Mouse (Mus musculus): ENCODE measurements around the gene Chic2. TPM values are rescaled to one million over a fixed set of nuclear protein-coding genes. Genes with fewer than 3 reads are reported as not detected.

Gene Chic2
- polyA plus RNA-seq, 1 experiment from 2014 or later = 14.4 TPM

DNA sequence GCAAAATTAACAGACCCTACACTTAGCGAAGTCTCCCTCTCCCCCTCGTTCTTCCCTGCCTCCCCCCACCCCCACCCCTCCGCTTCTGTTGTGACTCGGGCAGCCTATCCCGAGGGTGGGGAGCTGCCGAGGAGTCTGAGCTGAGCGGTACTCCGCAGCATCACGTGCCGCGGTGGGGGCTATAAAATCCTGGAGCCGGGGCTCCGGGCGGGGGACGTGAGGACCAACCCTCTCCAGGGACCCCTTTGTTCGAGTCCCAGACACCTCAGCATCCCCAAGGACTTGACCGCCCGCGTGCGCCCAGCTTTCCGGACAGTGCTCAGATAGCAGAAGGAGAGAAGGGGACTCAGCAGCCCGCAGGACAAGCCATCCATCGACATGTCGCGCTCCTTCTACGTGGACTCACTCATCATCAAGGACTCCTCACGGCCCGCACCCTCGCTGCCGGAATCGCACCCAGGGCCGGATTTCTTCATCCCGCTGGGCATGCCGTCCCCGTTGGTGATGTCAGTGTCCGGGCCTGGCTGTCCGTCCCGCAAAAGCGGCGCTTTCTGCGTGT, 30.9 kb upstream of the Chic2 start, which contains the start of gene Gsx2:
Gene Gsx2 (plus strand): TSS at position 219 of the 559 bp plus-strand sequence.
- Histone ChIP-seq H3K27me3 (peaks cover 100% of the 10 kb centered on the region), H3K4me3 (replicated peaks) (no peak within 1 kb of the TSS)

DNA sequence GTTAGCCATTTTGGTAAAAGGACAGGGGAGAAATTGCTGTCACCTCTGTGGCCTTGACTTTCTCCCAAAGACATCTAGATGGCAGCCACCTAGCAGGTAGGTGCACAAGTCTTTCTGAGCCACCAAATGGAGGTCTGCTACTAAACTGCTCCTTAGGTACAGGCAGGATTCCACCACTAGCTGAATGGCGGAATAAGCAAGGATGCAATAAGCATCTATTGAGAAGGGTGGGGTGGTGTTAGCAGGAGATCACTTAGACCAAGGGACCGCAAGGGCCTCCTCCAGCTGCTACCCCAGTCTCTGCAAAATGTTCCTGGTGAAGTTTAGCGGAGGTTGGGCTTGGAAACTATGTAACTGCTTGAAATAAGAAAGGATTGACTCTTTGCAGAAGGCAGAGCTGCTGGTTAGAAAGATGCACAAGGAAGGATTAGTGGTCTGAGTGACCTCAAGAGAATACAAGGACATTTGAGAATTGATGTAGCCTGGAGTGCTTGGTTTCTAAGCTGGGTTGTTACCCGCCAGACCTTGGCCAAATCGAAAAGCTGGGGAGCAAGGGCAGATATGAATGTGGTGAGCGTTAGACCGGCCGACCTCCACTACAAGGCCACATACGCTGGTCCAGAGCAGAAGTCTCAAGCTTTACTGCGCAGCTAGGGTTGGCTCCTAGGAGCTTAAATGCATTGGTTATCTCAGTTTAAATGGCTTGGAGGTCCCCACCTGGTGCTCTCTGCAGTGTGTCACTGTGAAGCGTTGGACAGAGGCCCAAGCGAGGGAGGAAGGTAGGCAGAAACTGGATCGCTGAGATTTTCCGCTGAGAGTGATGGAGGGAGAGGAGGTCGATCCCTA, 30.2 kb upstream of the Chic2 start:
- Histone ChIP-seq H3K9ac (no peak overlapping the region), H3K4me1 (replicated peaks) (no peaks in the 10 kb centered on the region), H3K4me2 (no peak overlapping the region), H3K4me3 (replicated peaks) (no peak overlapping the region), H3K36me3 (replicated peaks) (no peaks in the 10 kb centered on the region), H3K27me3 (peaks cover 100% of the 10 kb centered on the region), H3K27ac (replicated peaks) (no peak overlapping the region), H3K9me3 (replicated peaks) (no peaks in the 10 kb centered on the region)
- no peak for ATAC-seq (ENCODE audit: insufficient read depth)
- 4% methylated on average over 15 of the region's 15 CpGs for WGBS (ENCODE audit: insufficient replicate concordance)

More for the DNA sequence above, 30.9 kb upstream of the Chic2 start, which contains the start of gene Gsx2:
- no peaks in the 10 kb centered on the region for H3K9me3 ChIP-seq (replicated peaks)
- ATAC-seq (ENCODE audit: insufficient read depth) = no peak
- WGBS (ENCODE audit: insufficient replicate concordance) = 2% methylated on average over 41 of the region's 41 CpGs
- no peaks in the 10 kb centered on the region for H3K36me3 ChIP-seq (replicated peaks)
- no peaks in the 10 kb centered on the region for H3K4me1 ChIP-seq (replicated peaks)
- H3K4me2 ChIP-seq = no peak within 1 kb of the TSS
- no peak within 1 kb of the TSS for H3K9ac ChIP-seq
- no peak within 1 kb of the TSS for H3K27ac ChIP-seq (replicated peaks)

DNA sequence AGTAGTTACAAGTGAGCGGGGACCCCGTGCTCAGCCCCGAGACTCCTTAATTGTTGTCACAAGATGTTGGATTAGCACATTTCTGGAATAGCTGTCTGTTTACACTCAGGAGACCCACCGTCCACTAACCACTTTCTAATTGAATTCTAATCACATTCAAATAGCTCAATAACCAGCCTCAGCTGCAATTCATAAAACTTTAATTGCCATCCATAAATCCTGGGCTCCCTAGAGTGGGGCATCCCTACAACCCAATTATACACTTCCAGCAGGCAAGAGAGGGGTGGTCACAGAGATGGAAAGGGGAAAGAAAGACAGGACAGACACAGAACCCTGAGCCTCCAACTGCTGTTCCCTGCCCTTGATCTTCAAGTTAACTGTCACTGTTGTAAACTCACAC, 29.6 kb upstream of the Chic2 start:
- peaks cover 100% of the 10 kb centered on the region for H3K27me3 ChIP-seq
- no peak for ATAC-seq (ENCODE audit: insufficient read depth)
- 8% methylated on average over 4 of the region's 4 CpGs for WGBS (ENCODE audit: insufficient replicate concordance)

DNA sequence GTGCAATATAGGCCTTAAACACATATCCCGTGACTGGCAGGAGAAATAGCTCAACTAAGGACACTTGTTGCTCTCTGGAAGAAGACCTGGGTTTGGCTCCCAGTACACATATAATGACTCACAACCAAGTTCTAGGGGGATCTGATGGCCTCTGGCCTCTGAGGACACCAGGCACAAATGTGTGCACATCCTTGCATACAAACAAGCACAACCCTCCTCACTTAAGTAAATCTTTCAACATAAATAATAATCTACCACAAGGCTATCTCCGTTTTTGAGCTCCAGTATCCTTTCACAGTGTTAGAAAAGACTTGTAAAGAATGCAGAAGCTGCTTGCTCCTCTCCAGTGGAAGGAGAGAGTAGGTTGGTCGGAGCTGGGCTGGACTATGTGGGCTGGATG, 29.1 kb upstream of the Chic2 start:
- Histone ChIP-seq H3K9ac (no peak overlapping the region), H3K27ac (replicated peaks) (no peak overlapping the region), H3K9me3 (replicated peaks) (no peaks in the 10 kb centered on the region), H3K36me3 (replicated peaks) (no peaks in the 10 kb centered on the region), H3K4me2 (no peak overlapping the region), H3K27me3 (peaks cover 100% of the 10 kb centered on the region), H3K4me1 (replicated peaks) (no peaks in the 10 kb centered on the region), H3K4me3 (replicated peaks) (no peak overlapping the region)
- ATAC-seq (ENCODE audit: insufficient read depth) = no peak
- 11% methylated on average over 3 of the region's 3 CpGs for WGBS (ENCODE audit: insufficient replicate concordance)

More for the DNA sequence above, 29.6 kb upstream of the Chic2 start:
- Histone ChIP-seq H3K4me2 (no peak overlapping the region), H3K36me3 (replicated peaks) (no peaks in the 10 kb centered on the region), H3K9me3 (replicated peaks) (no peaks in the 10 kb centered on the region), H3K4me3 (replicated peaks) (no peak overlapping the region), H3K4me1 (replicated peaks) (no peaks in the 10 kb centered on the region), H3K27ac (replicated peaks) (no peak overlapping the region), H3K9ac (no peak overlapping the region)

DNA sequence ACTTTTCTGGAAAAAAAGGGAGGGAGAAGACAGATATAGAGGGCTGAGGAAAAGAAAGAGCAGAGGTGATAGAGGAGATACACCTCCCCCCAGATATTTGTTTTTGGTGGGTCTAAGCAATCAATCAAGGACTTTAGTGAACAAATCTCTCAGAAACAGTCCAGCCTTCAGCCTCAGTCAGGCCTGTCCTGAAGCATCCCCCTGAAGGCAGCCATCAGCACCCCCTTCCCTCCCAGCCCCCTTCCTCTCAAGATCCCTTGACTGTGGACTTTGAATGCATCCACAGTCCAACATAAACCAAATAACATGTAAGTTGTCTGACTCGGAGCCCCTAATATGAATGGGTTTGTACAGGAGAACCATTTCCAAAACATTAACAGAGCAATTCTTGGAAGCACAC, 28.6 kb upstream of the Chic2 start:
- 13% methylated on average over 1 of the region's 1 CpGs for WGBS (ENCODE audit: insufficient replicate concordance)
- Histone ChIP-seq H3K9ac (no peak overlapping the region), H3K4me2 (no peak overlapping the region), H3K4me1 (replicated peaks) (no peaks in the 10 kb centered on the region), H3K27ac (replicated peaks) (no peak overlapping the region), H3K36me3 (replicated peaks) (no peaks in the 10 kb centered on the region), H3K9me3 (replicated peaks) (no peaks in the 10 kb centered on the region), H3K27me3 (peaks cover 100% of the 10 kb centered on the region), H3K4me3 (replicated peaks) (no peak overlapping the region)
- ATAC-seq (ENCODE audit: insufficient read depth) = no peak

DNA sequence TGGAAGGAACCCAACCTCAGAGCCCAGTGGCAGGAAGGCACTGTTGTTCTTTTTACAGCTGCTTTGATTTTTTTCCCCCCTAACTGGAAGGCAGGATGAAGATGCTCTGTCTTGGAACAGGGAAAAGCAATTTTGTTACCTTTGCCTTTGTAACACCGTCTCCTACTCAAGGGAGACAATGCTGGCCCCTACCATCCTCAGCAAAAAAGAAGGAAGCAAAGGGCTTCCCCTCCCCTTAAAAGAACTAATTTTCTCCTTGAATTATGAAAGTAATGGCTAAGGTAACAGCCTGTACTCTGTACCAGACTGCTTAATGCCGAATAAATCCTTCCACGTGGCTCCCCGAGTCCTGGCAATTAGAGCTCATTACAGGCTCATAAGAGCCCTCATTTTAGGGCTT, 28.0 kb upstream of the Chic2 start:
- no peak overlapping the region for H3K27ac ChIP-seq (replicated peaks)
- H3K4me3 ChIP-seq (replicated peaks) = no peak overlapping the region
- H3K9ac ChIP-seq = no peak overlapping the region
- WGBS (ENCODE audit: insufficient replicate concordance) = 4% methylated on average over 4 of the region's 4 CpGs
- no peak for ATAC-seq (ENCODE audit: insufficient read depth)
- H3K4me1 ChIP-seq (replicated peaks) = peaks cover 3% of the 10 kb centered on the region; the same call in 1 of the 2 replicates
- peaks cover 100% of the 10 kb centered on the region for H3K27me3 ChIP-seq
- H3K36me3 ChIP-seq (replicated peaks) = no peaks in the 10 kb centered on the region
- H3K9me3 ChIP-seq (replicated peaks) = no peaks in the 10 kb centered on the region
- no peak overlapping the region for H3K4me2 ChIP-seq

DNA sequence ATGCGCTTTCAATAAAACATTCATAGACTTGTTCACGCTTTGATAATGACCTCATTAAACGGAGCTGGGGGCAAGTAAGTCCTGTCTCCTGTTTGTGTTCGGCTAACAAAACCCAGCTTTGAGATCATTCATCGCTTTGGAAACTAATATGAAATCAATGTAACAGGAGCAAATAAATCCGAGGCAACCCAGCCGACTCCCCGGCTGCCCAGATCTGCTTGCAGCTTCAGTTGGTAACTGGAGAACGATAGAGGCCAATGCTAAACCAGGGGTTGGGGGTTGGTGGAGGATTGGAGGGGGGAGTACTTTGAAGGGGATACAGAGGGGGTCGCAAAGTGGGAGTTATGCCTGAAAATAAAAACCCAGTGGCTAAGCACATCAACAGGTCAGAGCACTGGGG, 27.4 kb upstream of the Chic2 start:
- H3K36me3 ChIP-seq (replicated peaks) = no peaks in the 10 kb centered on the region
- H3K4me2 ChIP-seq = no peak overlapping the region
- ATAC-seq (ENCODE audit: insufficient read depth) = no peak
- no peak overlapping the region for H3K4me3 ChIP-seq (replicated peaks)
- H3K9ac ChIP-seq = no peak overlapping the region
- no peak overlapping the region for H3K27ac ChIP-seq (replicated peaks)
- H3K4me1 ChIP-seq (replicated peaks) = peaks cover 6% of the 10 kb centered on the region; the same call in 1 of the 2 replicates
- H3K9me3 ChIP-seq (replicated peaks) = no peaks in the 10 kb centered on the region
- 5% methylated on average over 10 of the region's 10 CpGs for WGBS (ENCODE audit: insufficient replicate concordance)
- peaks cover 100% of the 10 kb centered on the region for H3K27me3 ChIP-seq

DNA sequence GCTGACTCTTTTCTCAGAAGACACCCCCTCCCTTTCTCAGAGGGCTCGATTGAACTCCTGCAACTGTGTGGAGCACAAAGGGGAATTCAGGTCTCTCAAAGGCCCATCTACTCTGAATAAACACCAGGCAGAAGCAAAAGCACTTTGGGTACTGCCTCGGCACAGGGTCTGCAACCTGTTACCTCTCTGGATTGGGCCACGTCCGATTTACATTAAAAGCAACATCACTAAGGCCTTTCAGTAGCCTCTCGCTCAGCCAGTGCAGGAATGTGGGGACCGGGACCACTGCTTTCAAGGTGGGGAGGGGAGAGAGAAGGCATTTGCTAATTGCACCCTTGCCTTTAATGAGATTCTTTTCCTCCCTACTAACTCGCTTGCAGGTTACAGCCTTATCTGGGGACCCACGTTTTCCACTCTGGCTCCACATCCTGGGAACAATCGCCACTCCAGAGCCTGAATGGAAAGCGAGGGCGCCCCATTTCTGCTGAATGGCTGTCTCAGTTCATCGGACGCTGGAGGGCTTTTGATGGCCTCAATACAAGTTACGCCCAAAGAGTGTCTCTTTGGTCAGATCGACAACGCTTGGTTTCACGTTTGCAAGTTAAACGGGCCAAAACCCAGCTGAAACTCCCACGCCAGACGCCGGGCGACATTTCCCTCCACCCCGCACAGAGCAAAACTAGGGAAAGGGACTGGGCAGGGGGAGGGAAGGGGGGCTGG, 26.2 kb upstream of the Chic2 start:
- H3K27me3 ChIP-seq = peaks cover 95% of the 10 kb centered on the region
- H3K27ac ChIP-seq (replicated peaks) = no peak overlapping the region
- no peaks in the 10 kb centered on the region for H3K36me3 ChIP-seq (replicated peaks)
- peaks cover 8% of the 10 kb centered on the region; the same call in 1 of the 2 replicates for H3K4me1 ChIP-seq (replicated peaks)
- WGBS (ENCODE audit: insufficient replicate concordance) = 5% methylated on average over 23 of the region's 23 CpGs
- no peak overlapping the region for H3K9ac ChIP-seq
- H3K9me3 ChIP-seq (replicated peaks) = no peaks in the 10 kb centered on the region
- no peak overlapping the region for H3K4me3 ChIP-seq (replicated peaks)
- H3K4me2 ChIP-seq = no peak overlapping the region
- ATAC-seq (ENCODE audit: insufficient read depth) = no peak

DNA sequence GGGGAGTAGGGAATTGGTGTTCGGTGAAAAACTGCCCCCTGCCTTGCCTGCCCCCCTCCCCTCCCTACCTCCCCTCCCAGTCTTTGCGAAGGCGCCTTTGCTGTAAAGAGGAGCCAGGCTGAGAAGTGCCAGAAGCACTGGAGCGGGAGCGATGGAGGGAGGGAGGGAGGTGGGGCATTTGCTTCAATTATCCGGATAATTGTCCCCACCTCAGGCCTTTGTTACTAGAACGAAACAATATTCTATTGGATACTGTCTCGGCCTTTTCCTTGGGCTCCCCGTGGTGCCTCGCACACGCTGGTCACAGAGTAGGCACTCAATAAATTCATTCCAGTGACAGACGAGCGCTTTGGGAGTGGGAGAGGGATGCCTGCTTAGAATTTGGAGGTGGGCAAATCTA, 25.6 kb upstream of the Chic2 start:
- H3K27me3 ChIP-seq = peaks cover 88% of the 10 kb centered on the region

DNA sequence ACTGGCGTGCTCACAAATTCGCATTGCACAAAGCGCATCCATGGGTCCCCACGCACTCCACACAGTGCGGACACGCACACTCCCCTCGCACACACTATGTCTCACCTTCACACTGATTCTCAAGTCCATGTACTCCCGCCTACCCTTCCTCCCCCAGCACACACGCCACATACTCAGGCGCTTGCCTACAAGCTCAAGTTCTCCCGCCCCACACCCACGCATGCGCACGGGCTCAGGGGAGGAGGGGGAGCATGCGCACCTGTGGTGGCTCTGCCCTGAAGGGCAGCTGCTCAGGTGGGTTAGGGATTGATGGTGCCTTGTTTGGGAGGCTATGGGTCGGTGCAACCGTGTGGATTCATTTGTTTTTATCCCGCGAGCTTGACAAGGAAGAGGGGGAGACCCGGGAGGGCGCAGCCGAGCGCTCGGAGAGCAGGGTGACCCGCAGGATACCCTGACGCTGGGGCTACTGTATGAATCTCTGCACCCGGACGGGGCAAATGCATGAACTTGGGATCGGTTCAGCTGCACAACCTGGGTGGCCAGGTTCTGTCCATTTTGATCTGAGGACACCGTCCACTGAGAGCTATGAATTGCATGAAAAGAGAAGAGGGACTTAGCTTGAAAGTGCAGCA, 22.7 kb upstream of the Chic2 start:
- ATAC-seq (ENCODE audit: insufficient read depth) = peak; percentile 22
- Histone ChIP-seq H3K4me1 (replicated peaks) (peaks cover 8% of the 10 kb centered on the region; the same call in 1 of the 2 replicates), H3K4me3 (replicated peaks) (peak overlapping the region; percentile 31), H3K27ac (replicated peaks) (no peak overlapping the region), H3K9me3 (replicated peaks) (no peaks in the 10 kb centered on the region), H3K4me2 (peak overlapping the region; percentile 59), H3K9ac (no peak overlapping the region), H3K27me3 (peaks cover 64% of the 10 kb centered on the region), H3K36me3 (replicated peaks) (no peaks in the 10 kb centered on the region)
- WGBS (ENCODE audit: insufficient replicate concordance) = 3% methylated on average over 30 of the region's 30 CpGs

More for the DNA sequence above, 25.6 kb upstream of the Chic2 start:
- no peak for ATAC-seq (ENCODE audit: insufficient read depth)
- no peaks in the 10 kb centered on the region for H3K9me3 ChIP-seq (replicated peaks)
- peaks cover 8% of the 10 kb centered on the region; the same call in 1 of the 2 replicates for H3K4me1 ChIP-seq (replicated peaks)
- H3K4me3 ChIP-seq (replicated peaks) = no peak overlapping the region
- WGBS (ENCODE audit: insufficient replicate concordance) = 6% methylated on average over 12 of the region's 13 CpGs
- no peak overlapping the region for H3K27ac ChIP-seq (replicated peaks)
- no peak overlapping the region for H3K9ac ChIP-seq
- H3K36me3 ChIP-seq (replicated peaks) = no peaks in the 10 kb centered on the region
- H3K4me2 ChIP-seq = no peak overlapping the region
